Mouse (Mus musculus) layer of hippocampus, postnatal 25 days (tissue): ENCODE data around the gene Zfp13. TPM values are rescaled to one million over a fixed set of nuclear protein-coding genes. Genes with fewer than 3 reads are reported as not detected.

Experiments used
- DNase-seq, 2 experiments: peaks; one replicate each; pipeline ENCODE4 v3.0.0; 2022; ENCODE audit warnings: mixed read lengths in 2 of 2, low spot score in 1 of 2; ENCODE audit errors: extremely low spot score in 1 of 2
- total RNA-seq, 2 experiments: library from RNA; stranded (reverse); gene quantifications; 2 replicates each; pipeline ENCODE4 v1.2.3; 2021

The Zfp13 gene
- total RNA-seq, 2 experiments from 2014 or later = 30.2 to 35.1 TPM

- no peak for DNase-seq
These were observed 47.3 kb downstream of the Zfp13 start for GRCm38 (mm10) chr17:23551963-23552362.

- DNase-seq = no peak
These were observed 47.9 kb downstream of the Zfp13 start for GRCm38 (mm10) chr17:23551416-23551815.

GRCm38 (mm10) chr17:23550856-23551255, 48.4 kb downstream of the Zfp13 start:
- DNase-seq = no peak

- peak; percentile 100 for DNase-seq
These were observed 49.0 kb downstream of the Zfp13 start for GRCm38 (mm10) chr17:23550188-23550791.

- no peak for DNase-seq
These were observed 49.8 kb downstream of the Zfp13 start for GRCm38 (mm10) chr17:23549441-23549840.

- peak; percentile 90 to 98 for DNase-seq
These were observed 50.7 kb downstream of the Zfp13 start for GRCm38 (mm10) chr17:23548615-23549014.

GRCm38 (mm10) chr17:23547681-23548443, 51.4 kb downstream of the Zfp13 start:
- no peak for DNase-seq

- DNase-seq = peak; percentile 94 to 98
These were observed 52.4 kb downstream of the Zfp13 start for GRCm38 (mm10) chr17:23546702-23547505.

- DNase-seq = peak; percentile 71 to 82
These were observed 53.0 kb downstream of the Zfp13 start for GRCm38 (mm10) chr17:23546333-23546701.

- DNase-seq = no peak
These were observed 53.4 kb downstream of the Zfp13 start for GRCm38 (mm10) chr17:23545841-23546240.

- no peak for DNase-seq
These were observed 54.5 kb downstream of the Zfp13 start for GRCm38 (mm10) chr17:23544766-23545165.

- DNase-seq = no peak
These were observed 55.3 kb downstream of the Zfp13 start for GRCm38 (mm10) chr17:23543983-23544382.

GRCm38 (mm10) chr17:23543325-23543724, 56.0 kb downstream of the Zfp13 start:
- DNase-seq = no peak

GRCm38 (mm10) chr17:23542835-23543234, 56.5 kb downstream of the Zfp13 start:
- no peak for DNase-seq

- DNase-seq = no peak
These were observed 57.1 kb downstream of the Zfp13 start for GRCm38 (mm10) chr17:23542004-23542720.

- DNase-seq = peak in 1 of 2 experiments; percentile 37
These were observed 58.4 kb downstream of the Zfp13 start for GRCm38 (mm10) chr17:23540605-23541475.

GRCm38 (mm10) chr17:23540106-23540505, 59.2 kb downstream of the Zfp13 start:
- no peak for DNase-seq

- DNase-seq = no peak
These were observed 59.7 kb downstream of the Zfp13 start for GRCm38 (mm10) chr17:23539608-23540007.

GRCm38 (mm10) chr17:23538299-23539015, 60.8 kb downstream of the Zfp13 start:
- no peak for DNase-seq
